Mouse (Mus musculus): ENCODE results near the gene Gm9837. TPM values are rescaled to one million over a fixed set of nuclear protein-coding genes. Genes with fewer than 3 reads are reported as not detected.
A peak's percentile ranks its signal among the peaks of the same experiment; 100 is the strongest.

The Gm9837 gene
- total and polyA plus RNA-seq, 2 experiments = not detected

GRCm38 (mm10) chr11:53456474-53457371, 13.6 kb downstream of the Gm9837 start, which contains the start of the genes Gm10447 and Shroom1:
Gene Gm10447 (minus strand): TSS chr11:53457110.
Gene Shroom1 (plus strand): TSS chr11:53457205.
- peak within 1 kb of the TSS; percentile 99 for H3K27ac ChIP-seq (replicated peaks; ENCODE audit: insufficient read depth, low read depth, low read length)
- peaks cover 21% of the 10 kb centered on the region for H3K79me2 ChIP-seq (ENCODE audit: control insufficient read depth, insufficient read depth, low read length)
- TF ChIP-seq POLR2A (IDR thresholded peaks at IDR 0.05; ENCODE audit: extremely low read depth, insufficient read depth, low read length) (peak; percentile 75), CTCF (IDR thresholded peaks at IDR 0.05; ENCODE audit: low read depth, low read length) (peak; percentile 31; the same call in 1 of the 2 replicates)
- H3K4me1 ChIP-seq (ENCODE audit: control insufficient read depth, insufficient read depth, low read length) = peaks cover 36% of the 10 kb centered on the region
- no peaks in the 10 kb centered on the region for H3K27me3 ChIP-seq (ENCODE audit: control insufficient read depth, insufficient read depth, low read length)
- peak; percentile 85 for DNase-seq (ENCODE audit: extremely low read depth, low read depth, low spot score)
- H3K36me3 ChIP-seq (ENCODE audit: control insufficient read depth, insufficient read depth, low read length) = no peaks in the 10 kb centered on the region
- H3K9ac ChIP-seq (ENCODE audit: low read depth, low read length) = peak within 1 kb of the TSS; percentile 99
- H3K4me3 ChIP-seq (ENCODE audit: insufficient read depth, low read depth, low read length) = peak within 1 kb of the TSS; percentile 98
- 3% methylated on average over 42 of the region's 42 CpGs for WGBS

GRCm38 (mm10) chr11:53453031-53453430, 17.2 kb downstream of the Gm9837 start:
- H3K9ac ChIP-seq (ENCODE audit: low read depth, low read length) = 0 out of 2 replicates have a peak overlapping the region, but pooled peaks have one; percentile 16
- no peak for TF ChIP-seq CTCF (IDR thresholded peaks at IDR 0.05; ENCODE audit: low read depth, low read length)
- TF ChIP-seq POLR2A (IDR thresholded peaks at IDR 0.05; ENCODE audit: extremely low read depth, insufficient read depth, low read length) = no peak
- no peak overlapping the region for H3K4me3 ChIP-seq (ENCODE audit: insufficient read depth, low read depth, low read length)
- no peaks in the 10 kb centered on the region for H3K36me3 ChIP-seq (ENCODE audit: control insufficient read depth, insufficient read depth, low read length)
- DNase-seq (ENCODE audit: extremely low read depth, low read depth, low spot score) = peak; percentile 96
- peak overlapping the region; percentile 95 for H3K27ac ChIP-seq (replicated peaks; ENCODE audit: insufficient read depth, low read depth, low read length)
- H3K4me1 ChIP-seq (ENCODE audit: control insufficient read depth, insufficient read depth, low read length) = peaks cover 42% of the 10 kb centered on the region
- 27% methylated on average over 5 of the region's 5 CpGs for WGBS
- H3K79me2 ChIP-seq (ENCODE audit: control insufficient read depth, insufficient read depth, low read length) = peaks cover 9% of the 10 kb centered on the region
- no peaks in the 10 kb centered on the region for H3K27me3 ChIP-seq (ENCODE audit: control insufficient read depth, insufficient read depth, low read length)

- WGBS = 38% methylated on average over 9 of the region's 9 CpGs
- no peaks in the 10 kb centered on the region for H3K36me3 ChIP-seq (ENCODE audit: control insufficient read depth, insufficient read depth, low read length)
- no peak overlapping the region for H3K4me3 ChIP-seq (ENCODE audit: insufficient read depth, low read depth, low read length)
- DNase-seq (ENCODE audit: extremely low read depth, low read depth, low spot score) = peak; percentile 98
- peaks cover 41% of the 10 kb centered on the region for H3K4me1 ChIP-seq (ENCODE audit: control insufficient read depth, insufficient read depth, low read length)
- TF ChIP-seq CTCF (IDR thresholded peaks at IDR 0.05; ENCODE audit: low read depth, low read length) (no peak), POLR2A (IDR thresholded peaks at IDR 0.05; ENCODE audit: extremely low read depth, insufficient read depth, low read length) (no peak)
- H3K27me3 ChIP-seq (ENCODE audit: control insufficient read depth, insufficient read depth, low read length) = no peaks in the 10 kb centered on the region
- peaks cover 3% of the 10 kb centered on the region for H3K79me2 ChIP-seq (ENCODE audit: control insufficient read depth, insufficient read depth, low read length)
- H3K27ac ChIP-seq (replicated peaks; ENCODE audit: insufficient read depth, low read depth, low read length) = peak overlapping the region; percentile 95
- peak overlapping the region; percentile 16; the same call in 1 of the 2 replicates for H3K9ac ChIP-seq (ENCODE audit: low read depth, low read length)
These were observed 17.9 kb downstream of the Gm9837 start for GRCm38 (mm10) chr11:53452396-53452795.

GRCm38 (mm10) chr11:53451361-53451760, 18.9 kb downstream of the Gm9837 start:
- no peaks in the 10 kb centered on the region for H3K27me3 ChIP-seq (ENCODE audit: control insufficient read depth, insufficient read depth, low read length)
- peak overlapping the region; percentile 84 for H3K27ac ChIP-seq (replicated peaks; ENCODE audit: insufficient read depth, low read depth, low read length)
- no peak for TF ChIP-seq POLR2A (IDR thresholded peaks at IDR 0.05; ENCODE audit: extremely low read depth, insufficient read depth, low read length)
- no peak for TF ChIP-seq CTCF (IDR thresholded peaks at IDR 0.05; ENCODE audit: low read depth, low read length)
- H3K4me3 ChIP-seq (ENCODE audit: insufficient read depth, low read depth, low read length) = no peak overlapping the region
- DNase-seq (ENCODE audit: extremely low read depth, low read depth, low spot score) = peak; percentile 87
- WGBS = 26% methylated on average over 2 of the region's 2 CpGs
- no peaks in the 10 kb centered on the region for H3K36me3 ChIP-seq (ENCODE audit: control insufficient read depth, insufficient read depth, low read length)
- H3K9ac ChIP-seq (ENCODE audit: low read depth, low read length) = no peak overlapping the region; the same call in 1 of the 2 replicates
- no peaks in the 10 kb centered on the region for H3K79me2 ChIP-seq (ENCODE audit: control insufficient read depth, insufficient read depth, low read length)
- H3K4me1 ChIP-seq (ENCODE audit: control insufficient read depth, insufficient read depth, low read length) = peaks cover 43% of the 10 kb centered on the region

DNA sequence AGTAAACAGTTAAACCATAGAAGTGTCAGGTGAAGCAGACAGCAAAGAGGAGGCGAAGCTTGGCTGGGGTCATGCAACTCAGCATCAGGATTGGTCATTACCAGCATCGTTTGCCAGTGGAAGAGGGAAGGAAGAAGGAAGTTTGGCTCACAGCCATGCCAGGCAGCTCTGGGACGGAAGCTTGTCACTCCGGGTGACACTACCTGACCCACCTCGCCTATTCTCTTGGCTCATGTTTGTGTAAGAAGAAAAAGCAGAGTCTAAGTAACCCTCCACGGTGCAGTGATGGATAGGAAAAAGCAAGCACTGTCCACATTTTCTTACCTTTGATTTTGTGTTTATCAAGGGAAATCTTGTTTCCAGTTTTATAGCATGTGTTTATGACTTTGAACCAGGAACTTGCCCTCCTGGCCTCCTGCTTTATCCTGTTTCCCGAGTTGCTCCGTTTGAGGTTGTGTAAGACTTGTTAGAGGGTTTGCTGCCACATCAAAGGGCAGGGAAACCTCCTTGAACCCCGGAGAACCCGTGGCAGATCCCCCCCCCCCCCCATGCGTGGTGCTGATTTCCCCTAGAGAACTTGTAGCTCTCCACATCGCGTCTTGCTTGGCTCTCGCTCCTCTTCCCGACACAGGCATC, 20.1 kb downstream of the Gm9837 start:
- TF ChIP-seq CTCF (IDR thresholded peaks at IDR 0.05; ENCODE audit: low read depth, low read length) = no peak
- TF ChIP-seq POLR2A (IDR thresholded peaks at IDR 0.05; ENCODE audit: extremely low read depth, insufficient read depth, low read length) = no peak
- H3K27ac ChIP-seq (replicated peaks; ENCODE audit: insufficient read depth, low read depth, low read length) = peak overlapping the region; percentile 84
- no peaks in the 10 kb centered on the region for H3K27me3 ChIP-seq (ENCODE audit: control insufficient read depth, insufficient read depth, low read length)

More for the DNA sequence above, 20.1 kb downstream of the Gm9837 start:
- 8% methylated on average over 15 of the region's 15 CpGs for WGBS
- H3K4me1 ChIP-seq (ENCODE audit: control insufficient read depth, insufficient read depth, low read length) = peaks cover 46% of the 10 kb centered on the region
- no peak overlapping the region for H3K4me3 ChIP-seq (ENCODE audit: insufficient read depth, low read depth, low read length)
- DNase-seq (ENCODE audit: extremely low read depth, low read depth, low spot score) = peak; percentile 76
- H3K36me3 ChIP-seq (ENCODE audit: control insufficient read depth, insufficient read depth, low read length) = no peaks in the 10 kb centered on the region
- no peaks in the 10 kb centered on the region for H3K79me2 ChIP-seq (ENCODE audit: control insufficient read depth, insufficient read depth, low read length)
- no peak overlapping the region for H3K9ac ChIP-seq (ENCODE audit: low read depth, low read length)

Measured in liver, adult 2 months (tissue).